ENCODE assay signal across 21 mouse cellular contexts in genomic region chr14:77836794-77837193, GRCm38 (mm10). TPM values are rescaled to one million over a fixed set of nuclear protein-coding genes. Genes with fewer than 3 reads are reported as not detected.
DNase-seq lines count a peak whose midpoint lies in the region; ATAC-seq lines count a peak whose summit lies in the region.
"Had no signal": no experiment of that assay in that cellular context is flagged by ENCODE, and none has a peak within 500 bp of the region (broad histone marks: within the 10 kb centered on the region; RNA-seq: fewer than 3 reads in every experiment).

No protein-coding gene starts in this region.

- peak; percentile 83 for ATAC-seq in granulocyte monocyte progenitor cell, adult 5-6 weeks (replicated peaks; ENCODE audit: poor library complexity, severe bottlenecking)
- peak; percentile 95 for ATAC-seq in monocyte, adult 5-6 weeks (replicated peaks; ENCODE audit: insufficient number of reproducible peaks, low FRiP score, low TSS enrichment, poor library complexity, severe bottlenecking)
- ATAC-seq: forebrain, embryonic 13.5 days; intestine, postnatal 0 days; Patski had no signal

- DNase-seq in 416B (ENCODE audit: low read depth): peak; percentile 56
- DNase-seq in A20 (ENCODE audit: low read depth, low spot score): peak; percentile 45
- no peak for DNase-seq in layer of hippocampus, postnatal 36 days
- no peak for DNase-seq in Muller cell, postnatal 12 days (ENCODE audit: inconsistent ontology term)
- no peak for DNase-seq in cerebellum, postnatal 25 days
- DNase-seq: adrenal gland, postnatal 36 days; cerebellum, adult 18-20 months; cerebellum, postnatal 36 days; gastrocnemius, adult 2 months; heart, postnatal 10 days; lung, postnatal 14 days; midbrain, embryonic 14.5 days; right cerebral cortex, adult 18-20 months; right cerebral cortex, postnatal 4 days; thymus, adult 18-20 months; thymus, postnatal 36 days had no signal

RNA-seq across cellular contexts. Expression of gene Dnajc15, which starts 38.1 kb away (rescaled TPM):
- total RNA-seq in granulocyte monocyte progenitor cell, adult 5-6 weeks (2014; fragmentation: Nextera tagmentation): 49.6 and 64.2 TPM in 2 replicates
- 64.1 and 102 TPM in 2 replicates for total RNA-seq in granulocyte monocyte progenitor cell, adult 5-6 weeks (2017)
- total RNA-seq in monocyte, adult 5-6 weeks (2017): 59.9 to 90.4 TPM (median 77.1 TPM) in 3 replicates
- total RNA-seq in layer of hippocampus, postnatal 36 days (2021): 10 to 100 TPM; 64.1 to 67.2 TPM

Comparison
In these comparisons a context has a peak if more than half of its experiments do, and no peak if none do; other contexts are left out.
1. DNase-seq: peak in 416B (single experiment) and A20 (single experiment); none in layer of hippocampus, postnatal 36 days (0 of 2), Muller cell, postnatal 12 days (single experiment) and cerebellum, postnatal 25 days (0 of 2).